In genomic region chr13:38607130-38607529, GRCm38 (mm10) we compare ENCODE assay signal across 29 mouse cellular contexts. TPM values are rescaled to one million over a fixed set of nuclear protein-coding genes. Genes with fewer than 3 reads are reported as not detected.
A peak's percentile ranks its signal among the peaks of the same experiment; 100 is the strongest.
DNase-seq lines count a peak whose midpoint lies in the region; ATAC-seq and TF ChIP-seq lines count a peak whose summit lies in the region.
"Had no signal": no experiment of that assay in that cellular context is flagged by ENCODE, and none has a peak within 500 bp of the region (broad histone marks: within the 10 kb centered on the region; RNA-seq: fewer than 3 reads in every experiment).

No protein-coding gene starts in this region.

- WGBS in liver, embryonic 11.5 days = 78% methylated on average over 6 of the region's 6 CpGs
- 55% methylated on average over 6 of the region's 6 CpGs for WGBS in liver, postnatal 0 days (ENCODE audit: insufficient replicate concordance)
- 52% methylated on average over 6 of the region's 6 CpGs for WGBS in liver, embryonic 13.5 days (ENCODE audit: insufficient replicate concordance)
- 50% methylated on average over 6 of the region's 6 CpGs for WGBS in liver, embryonic 15.5 days (ENCODE audit: insufficient replicate concordance)

- no peak for DNase-seq in liver, embryonic 11.5 days (ENCODE audit: low spot score)
- DNase-seq in liver, postnatal 0 days = no peak
- DNase-seq in liver, embryonic 13.5 days = no peak
- no peak for DNase-seq in gastrocnemius, postnatal 36 days
- DNase-seq in lung, postnatal 36 days = no peak
- DNase-seq in kidney, postnatal 10 days = no peak
- DNase-seq: adrenal gland, adult 8-10 months; adrenal gland, postnatal 14 days; adrenal gland, postnatal 36 days; B cell, adult 2 months; cerebellum, adult 18-20 months; cerebellum, adult 8-10 months; cerebellum, adult 9-11 months; cerebellum, postnatal 14 days; cerebellum, postnatal 36 days; embryo, embryonic 11 days had no signal

- no peaks in the 10 kb centered on the region for H3K9me3 ChIP-seq in liver, embryonic 11.5 days (ENCODE audit: control insufficient read depth, low read length)
- no peaks in the 10 kb centered on the region for H3K9me3 ChIP-seq in liver, postnatal 0 days (ENCODE audit: low read length)
- no peaks in the 10 kb centered on the region for H3K9me3 ChIP-seq in liver, embryonic 13.5 days (replicated peaks)
- H3K9me3 ChIP-seq in liver, embryonic 15.5 days (replicated peaks) = no peaks in the 10 kb centered on the region
- H3K9me3 ChIP-seq: embryonic facial prominence, embryonic 13.5 days; embryonic facial prominence, embryonic 15.5 days; forebrain, embryonic 10.5 days; forebrain, embryonic 12.5 days; G1E had no signal

- no peak overlapping the region for H3K9ac ChIP-seq in liver, embryonic 11.5 days (ENCODE audit: low read depth, low read length)
- no peak overlapping the region for H3K9ac ChIP-seq in liver, postnatal 0 days (replicated peaks)
- H3K9ac ChIP-seq in liver, embryonic 13.5 days = no peak overlapping the region
- H3K9ac ChIP-seq in liver, embryonic 15.5 days = no peak overlapping the region
- H3K9ac ChIP-seq: embryonic facial prominence, embryonic 13.5 days; embryonic facial prominence, embryonic 15.5 days; forebrain, embryonic 12.5 days had no signal

- no peak overlapping the region for H3K27ac ChIP-seq in liver, embryonic 11.5 days (ENCODE audit: low read depth, low read length)
- H3K27ac ChIP-seq in liver, postnatal 0 days (ENCODE audit: low read depth) = no peak overlapping the region
- no peak overlapping the region for H3K27ac ChIP-seq in liver, embryonic 13.5 days
- no peak overlapping the region; the same call in 1 of the 2 replicates for H3K27ac ChIP-seq in liver, embryonic 15.5 days (replicated peaks)
- H3K27ac ChIP-seq: embryonic facial prominence, embryonic 13.5 days; embryonic facial prominence, embryonic 15.5 days; forebrain, embryonic 10.5 days; forebrain, embryonic 12.5 days had no signal

- intact Hi-C loops in gastrocnemius, postnatal 36 days (cut with DNase I) = loop anchor here (10.0 kb wide), 1 partner anchor 382 kb away; no protein-coding TSS in a partner anchor

- TF ChIP-seq EP300 in liver, postnatal 0 days (IDR thresholded peaks at IDR 0.05; ENCODE audit: low read depth) = no peak

- H3K4me3 ChIP-seq in liver, embryonic 11.5 days (ENCODE audit: low read depth, low read length) = no peak overlapping the region
- H3K4me3 ChIP-seq in liver, postnatal 0 days (ENCODE audit: low read depth, low read length) = no peak overlapping the region
- H3K4me3 ChIP-seq in liver, embryonic 13.5 days (replicated peaks) = no peak overlapping the region
- H3K4me3 ChIP-seq in liver, embryonic 15.5 days (replicated peaks) = no peak overlapping the region
- H3K4me3 ChIP-seq: embryonic facial prominence, embryonic 13.5 days; embryonic facial prominence, embryonic 15.5 days; erythroblast, embryonic 14.5 days; forebrain, embryonic 10.5 days; forebrain, embryonic 12.5 days had no signal

- TF ChIP-seq CTCF in liver, postnatal 0 days (IDR thresholded peaks at IDR 0.05; ENCODE audit: low read depth) = no peak

- H3K36me3 ChIP-seq in liver, embryonic 11.5 days (ENCODE audit: control insufficient read depth, insufficient read depth, low read length) = peaks cover under 1% of the 10 kb centered on the region
- peaks cover 23% of the 10 kb centered on the region for H3K36me3 ChIP-seq in liver, postnatal 0 days (replicated peaks; ENCODE audit: insufficient read depth, low read length)
- H3K36me3 ChIP-seq in liver, embryonic 13.5 days = peaks cover 26% of the 10 kb centered on the region
- peaks cover 19% of the 10 kb centered on the region for H3K36me3 ChIP-seq in liver, embryonic 15.5 days (replicated peaks)

- ATAC-seq in liver, embryonic 11.5 days (replicated peaks; ENCODE audit: low FRiP score) = peak; percentile 63
- no peak for ATAC-seq in liver, postnatal 0 days
- peak; percentile 57 for ATAC-seq in liver, embryonic 13.5 days (ENCODE audit: low read depth)
- peak; percentile 44 for ATAC-seq in liver, embryonic 15.5 days (ENCODE audit: insufficient read depth)
- peak; percentile 38; the same call in 1 of the 2 replicates for ATAC-seq in megakaryocyte progenitor cell, adult 5-6 weeks (replicated peaks; ENCODE audit: poor library complexity)
- ATAC-seq: activated CD4-positive, CD25-positive, alpha-beta regulatory T cell, adult 4 months; CD4-positive, CD25-positive, alpha-beta regulatory T cell, adult 4 months; forebrain, embryonic 14.5 days; Patski had no signal

- no peaks in the 10 kb centered on the region for H3K4me1 ChIP-seq in liver, embryonic 11.5 days (replicated peaks; ENCODE audit: control insufficient read depth, insufficient read depth, low read length)
- H3K4me1 ChIP-seq in liver, postnatal 0 days (ENCODE audit: insufficient read depth) = no peaks in the 10 kb centered on the region
- H3K4me1 ChIP-seq in liver, embryonic 13.5 days (replicated peaks) = peaks cover 22% of the 10 kb centered on the region
- H3K4me1 ChIP-seq in liver, embryonic 15.5 days (replicated peaks) = peaks cover 19% of the 10 kb centered on the region
- H3K4me1 ChIP-seq: embryonic facial prominence, embryonic 15.5 days; forebrain, embryonic 10.5 days; forebrain, embryonic 12.5 days had no signal

- no peak overlapping the region for H3K4me2 ChIP-seq in liver, embryonic 11.5 days
- H3K4me2 ChIP-seq in liver, postnatal 0 days (ENCODE audit: low read depth, low read length) = no peak overlapping the region
- H3K4me2 ChIP-seq in liver, embryonic 13.5 days = no peak overlapping the region
- H3K4me2 ChIP-seq in liver, embryonic 15.5 days = no peak overlapping the region
- H3K4me2 ChIP-seq: embryonic facial prominence, embryonic 13.5 days; embryonic facial prominence, embryonic 15.5 days; forebrain, embryonic 12.5 days had no signal

- H3K27me3 ChIP-seq in liver, embryonic 11.5 days (replicated peaks; ENCODE audit: control insufficient read depth, insufficient read depth, low read length) = no peaks in the 10 kb centered on the region
- H3K27me3 ChIP-seq in liver, postnatal 0 days (ENCODE audit: insufficient read depth, low read length) = no peaks in the 10 kb centered on the region
- H3K27me3 ChIP-seq in liver, embryonic 13.5 days = no peaks in the 10 kb centered on the region
- no peaks in the 10 kb centered on the region for H3K27me3 ChIP-seq in liver, embryonic 15.5 days
- H3K27me3 ChIP-seq: CH12.LX; embryonic facial prominence, embryonic 13.5 days; embryonic facial prominence, embryonic 15.5 days; forebrain, embryonic 12.5 days; Patski had no signal

RNA-seq across cellular contexts. Expression of gene Bloc1s5, which starts 27.8 kb away (rescaled TPM):
- 20.3 and 24.9 TPM in 2 replicates for polyA plus RNA-seq in liver, embryonic 11.5 days (2014; fragmentation: Nextera tagmentation; extraction: Ambion mirVana)
- 13.9 and 16.0 TPM in 2 replicates for polyA plus RNA-seq in liver, postnatal 0 days (2015; fragmentation: Nextera tagmentation; extraction: Ambion mirVana)
- polyA plus RNA-seq in liver, embryonic 13.5 days (2015; fragmentation: Nextera tagmentation; extraction: Ambion mirVana) = 14.2 and 16.4 TPM in 2 replicates
- polyA plus RNA-seq in liver, embryonic 15.5 days (2015; fragmentation: Nextera tagmentation; extraction: Ambion mirVana) = 10.3 and 10.5 TPM in 2 replicates
- 3.6 and 4.5 TPM in 2 replicates for total RNA-seq in megakaryocyte progenitor cell, adult 5-6 weeks (2015)
- total RNA-seq in megakaryocyte progenitor cell, adult 5-6 weeks (2017) = 13.0 and 14.7 TPM in 2 replicates
- total RNA-seq in gastrocnemius, postnatal 36 days (2021) = 1 to 10 TPM; 6.6 TPM

RNA-seq across cellular contexts. Expression of gene Eef1e1, which starts 51.7 kb away (rescaled TPM):
- polyA plus RNA-seq in liver, embryonic 11.5 days (2014; fragmentation: Nextera tagmentation; extraction: Ambion mirVana) = 112 and 117 TPM in 2 replicates
- 23.9 and 25.5 TPM in 2 replicates for polyA plus RNA-seq in liver, postnatal 0 days (2015; fragmentation: Nextera tagmentation; extraction: Ambion mirVana)
- polyA plus RNA-seq in liver, embryonic 13.5 days (2015; fragmentation: Nextera tagmentation; extraction: Ambion mirVana) = 57.1 and 61.2 TPM in 2 replicates
- 37.2 and 41.9 TPM in 2 replicates for polyA plus RNA-seq in liver, embryonic 15.5 days (2015; fragmentation: Nextera tagmentation; extraction: Ambion mirVana)
- total RNA-seq in megakaryocyte progenitor cell, adult 5-6 weeks (2015) = 55.4 and 63.3 TPM in 2 replicates
- 43.5 and 52.9 TPM in 2 replicates for total RNA-seq in megakaryocyte progenitor cell, adult 5-6 weeks (2017)
- 10 to 100 TPM; 11.8 to 13.3 TPM for total RNA-seq in gastrocnemius, postnatal 36 days (2021)
